Mouse (Mus musculus) MEL (cell line): ENCODE results near the gene Gm49395.

Experiments used
- TAL1 ChIP-seq: IDR thresholded peaks from 2 replicates; pipeline ENCODE4 v1.6.1; 2012; ENCODE audit warnings: mild to moderate bottlenecking, inconsistent platforms, low read length, moderate library complexity, mixed read lengths
- TCF12 ChIP-seq: IDR thresholded peaks from 2 replicates; pipeline ENCODE4 v1.6.1; 2014; ENCODE audit warnings: low read depth, mild to moderate bottlenecking, inconsistent platforms, low read length, improper control_type of control experiment, moderate library complexity

GRCm38 (mm10) chr13:115054783-115055182 lies 46.9 kb downstream of the Gm49395 start:
- TF ChIP-seq TCF12 (no peak), TAL1 (no peak)
